Mouse (Mus musculus): ENCODE measurements around the gene Pitpnm2. TPM values are rescaled to one million over a fixed set of nuclear protein-coding genes. Genes with fewer than 3 reads are reported as not detected.

Pitpnm2 gene
- polyA plus RNA-seq, 1 experiment from 2014 or later: 6.0 TPM

- Histone ChIP-seq H3K27me3 (ENCODE audit: control insufficient read depth, insufficient read depth, low read length) (no peaks in the 10 kb centered on the region), H3K36me3 (ENCODE audit: control insufficient read depth, insufficient read depth, low read length) (peaks cover 7% of the 10 kb centered on the region; the same call in 1 of the 2 replicates), H3K4me1 (replicated peaks; ENCODE audit: control insufficient read depth, insufficient read depth, low read length) (peaks cover 14% of the 10 kb centered on the region), H3K27ac (ENCODE audit: low read depth, low read length) (peak overlapping the region; percentile 76), H3K4me3 (ENCODE audit: low read depth, low read length) (peak overlapping the region; percentile 92), H3K9ac (ENCODE audit: low read depth, low read length) (peak overlapping the region; percentile 95), H3K9me3 (ENCODE audit: control insufficient read depth, low read length) (no peaks in the 10 kb centered on the region), H3K4me2 (replicated peaks; ENCODE audit: low read depth, low read length) (peak overlapping the region; percentile 96)
- ATAC-seq (ENCODE audit: low FRiP score) (no peak), DNase-seq (ENCODE audit: low spot score) (no peak)
- 26% methylated on average over 7 of the region's 7 CpGs for WGBS
These were observed 134.0 kb downstream of the Pitpnm2 start for GRCm38 (mm10) chr5:124115531-124115930.

- H3K27ac ChIP-seq (ENCODE audit: low read depth, low read length): no peak overlapping the region
- WGBS: 93% methylated on average over 24 of the region's 24 CpGs
- no peak overlapping the region for H3K4me2 ChIP-seq (replicated peaks; ENCODE audit: low read depth, low read length)
- no peaks in the 10 kb centered on the region for H3K9me3 ChIP-seq (ENCODE audit: control insufficient read depth, low read length)
- no peaks in the 10 kb centered on the region for H3K27me3 ChIP-seq (ENCODE audit: control insufficient read depth, insufficient read depth, low read length)
- ATAC-seq (ENCODE audit: low FRiP score) (no peak), DNase-seq (ENCODE audit: low spot score) (no peak)
- no peak overlapping the region for H3K4me3 ChIP-seq (ENCODE audit: low read depth, low read length)
- H3K4me1 ChIP-seq (replicated peaks; ENCODE audit: control insufficient read depth, insufficient read depth, low read length): peaks cover 14% of the 10 kb centered on the region
- H3K36me3 ChIP-seq (ENCODE audit: control insufficient read depth, insufficient read depth, low read length): peaks cover 7% of the 10 kb centered on the region; the same call in 1 of the 2 replicates
- H3K9ac ChIP-seq (ENCODE audit: low read depth, low read length): no peak overlapping the region
These were observed 135.1 kb downstream of the Pitpnm2 start for GRCm38 (mm10) chr5:124114276-124115025.

DNA sequence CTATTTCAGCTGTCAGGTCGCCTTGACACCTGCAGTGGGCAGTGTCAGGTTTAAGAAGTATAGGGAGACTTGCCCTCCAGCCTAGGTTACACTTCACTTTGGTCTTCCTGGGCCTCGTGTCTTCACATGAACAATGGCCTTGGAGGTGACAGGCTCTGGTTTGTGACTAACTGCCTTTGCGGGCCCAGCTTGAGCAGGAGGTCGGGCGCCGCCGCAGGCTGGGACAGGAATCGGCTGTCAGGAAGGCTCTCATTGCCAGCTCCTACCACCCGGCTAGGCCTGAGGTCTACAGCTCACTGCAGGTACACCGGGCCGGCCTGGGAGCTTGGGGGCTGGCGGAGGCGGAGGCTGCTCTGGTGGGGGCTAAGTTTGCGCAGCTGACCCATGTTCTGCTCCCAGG is 136.5 kb downstream of the Pitpnm2 start:
- Histone ChIP-seq H3K9me3 (ENCODE audit: control insufficient read depth, low read length) (no peaks in the 10 kb centered on the region), H3K4me1 (replicated peaks; ENCODE audit: control insufficient read depth, insufficient read depth, low read length) (peaks cover 14% of the 10 kb centered on the region), H3K27ac (ENCODE audit: low read depth, low read length) (peak overlapping the region; percentile 47; the same call in 1 of the 2 replicates), H3K4me3 (ENCODE audit: low read depth, low read length) (peak overlapping the region; percentile 72), H3K4me2 (replicated peaks; ENCODE audit: low read depth, low read length) (peak overlapping the region; percentile 85), H3K9ac (ENCODE audit: low read depth, low read length) (peak overlapping the region; percentile 72), H3K27me3 (ENCODE audit: control insufficient read depth, insufficient read depth, low read length) (no peaks in the 10 kb centered on the region), H3K36me3 (ENCODE audit: control insufficient read depth, insufficient read depth, low read length) (0 out of 2 replicates have a peak, but pooled peaks cover 3% of the 10 kb centered on the region)
- ATAC-seq (ENCODE audit: low FRiP score) (no peak), DNase-seq (ENCODE audit: low spot score) (peak; percentile 68)
- WGBS: 23% methylated on average over 14 of the region's 14 CpGs

- Histone ChIP-seq H3K9me3 (ENCODE audit: control insufficient read depth, low read length) (no peaks in the 10 kb centered on the region), H3K4me3 (ENCODE audit: low read depth, low read length) (peak overlapping the region; percentile 72), H3K9ac (ENCODE audit: low read depth, low read length) (peak overlapping the region; percentile 72), H3K27me3 (ENCODE audit: control insufficient read depth, insufficient read depth, low read length) (no peaks in the 10 kb centered on the region), H3K4me1 (replicated peaks; ENCODE audit: control insufficient read depth, insufficient read depth, low read length) (peaks cover 14% of the 10 kb centered on the region), H3K4me2 (replicated peaks; ENCODE audit: low read depth, low read length) (peak overlapping the region; percentile 85), H3K36me3 (ENCODE audit: control insufficient read depth, insufficient read depth, low read length) (no peaks in the 10 kb centered on the region), H3K27ac (ENCODE audit: low read depth, low read length) (peak overlapping the region; percentile 47)
- ATAC-seq (ENCODE audit: low FRiP score) (no peak), DNase-seq (ENCODE audit: low spot score) (no peak)
- 3% methylated on average over 18 of the region's 18 CpGs for WGBS
These were observed 137.0 kb downstream of the Pitpnm2 start for GRCm38 (mm10) chr5:124112531-124112930.

- Histone ChIP-seq H3K4me1 (replicated peaks; ENCODE audit: control insufficient read depth, insufficient read depth, low read length) (peaks cover 11% of the 10 kb centered on the region), H3K4me3 (ENCODE audit: low read depth, low read length) (peak within 1 kb of the TSS; percentile 72), H3K9ac (ENCODE audit: low read depth, low read length) (peak within 1 kb of the TSS; percentile 72), H3K9me3 (ENCODE audit: control insufficient read depth, low read length) (no peaks in the 10 kb centered on the region), H3K27me3 (ENCODE audit: control insufficient read depth, insufficient read depth, low read length) (no peaks in the 10 kb centered on the region), H3K36me3 (ENCODE audit: control insufficient read depth, insufficient read depth, low read length) (no peaks in the 10 kb centered on the region), H3K27ac (ENCODE audit: low read depth, low read length) (peak within 1 kb of the TSS; percentile 71), H3K4me2 (replicated peaks; ENCODE audit: low read depth, low read length) (peak within 1 kb of the TSS; percentile 85)
- DNase-seq (ENCODE audit: low spot score) (peak; percentile 97), ATAC-seq (ENCODE audit: low FRiP score) (peak; percentile 97)
- under 1% methylated on average over 66 of the region's 66 CpGs for WGBS
These were observed 137.6 kb downstream of the Pitpnm2 start, which contains the start of gene Ogfod2 for GRCm38 (mm10) chr5:124111742-124112497. Ogfod2 (plus strand) TSS chr5:124112297.

DNA sequence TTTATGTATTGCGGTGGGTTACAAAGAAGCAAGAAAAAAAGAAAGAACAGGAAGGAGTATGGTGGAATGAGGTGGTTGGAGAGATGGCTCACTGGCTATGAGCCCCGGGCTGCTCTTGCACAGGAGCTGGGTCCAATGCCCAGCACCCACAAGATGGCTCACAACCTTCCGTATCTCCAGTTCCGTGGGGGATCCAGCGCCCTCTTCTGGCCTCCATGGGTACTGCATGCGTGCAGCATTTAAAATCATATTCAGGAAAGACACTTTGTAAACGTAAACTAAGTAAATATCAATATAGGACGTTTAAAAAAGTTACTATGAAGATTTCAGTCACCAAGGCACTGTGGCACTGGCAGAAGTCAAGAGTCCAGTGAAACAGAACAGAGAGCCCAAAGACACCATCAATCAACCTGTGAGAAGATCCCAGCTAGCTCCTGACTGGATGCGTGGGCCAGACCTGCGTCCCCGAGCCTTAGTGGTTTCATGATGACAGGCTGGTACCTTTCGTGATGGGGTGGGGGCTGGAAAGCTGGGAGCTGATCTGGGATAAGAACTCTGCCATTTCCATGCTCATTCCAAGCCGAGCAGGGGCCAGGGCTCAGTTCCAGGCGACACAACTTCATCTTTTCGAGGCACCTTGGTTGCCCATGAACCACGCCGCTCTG is 138.4 kb downstream of the Pitpnm2 start:
- no peaks in the 10 kb centered on the region for H3K36me3 ChIP-seq (ENCODE audit: control insufficient read depth, insufficient read depth, low read length)
- peak overlapping the region; percentile 72 for H3K9ac ChIP-seq (ENCODE audit: low read depth, low read length)
- peak overlapping the region; percentile 85 for H3K4me2 ChIP-seq (replicated peaks; ENCODE audit: low read depth, low read length)
- H3K4me1 ChIP-seq (replicated peaks; ENCODE audit: control insufficient read depth, insufficient read depth, low read length): peaks cover 7% of the 10 kb centered on the region
- no peak for ATAC-seq (ENCODE audit: low FRiP score)
- H3K27me3 ChIP-seq (ENCODE audit: control insufficient read depth, insufficient read depth, low read length): no peaks in the 10 kb centered on the region
- H3K27ac ChIP-seq (ENCODE audit: low read depth, low read length): peak overlapping the region; percentile 71; the same call in 1 of the 2 replicates
- DNase-seq (ENCODE audit: low spot score): peak; percentile 61
- H3K4me3 ChIP-seq (ENCODE audit: low read depth, low read length): peak overlapping the region; percentile 72
- 29% methylated on average over 17 of the region's 17 CpGs for WGBS
- no peaks in the 10 kb centered on the region for H3K9me3 ChIP-seq (ENCODE audit: control insufficient read depth, low read length)

DNA sequence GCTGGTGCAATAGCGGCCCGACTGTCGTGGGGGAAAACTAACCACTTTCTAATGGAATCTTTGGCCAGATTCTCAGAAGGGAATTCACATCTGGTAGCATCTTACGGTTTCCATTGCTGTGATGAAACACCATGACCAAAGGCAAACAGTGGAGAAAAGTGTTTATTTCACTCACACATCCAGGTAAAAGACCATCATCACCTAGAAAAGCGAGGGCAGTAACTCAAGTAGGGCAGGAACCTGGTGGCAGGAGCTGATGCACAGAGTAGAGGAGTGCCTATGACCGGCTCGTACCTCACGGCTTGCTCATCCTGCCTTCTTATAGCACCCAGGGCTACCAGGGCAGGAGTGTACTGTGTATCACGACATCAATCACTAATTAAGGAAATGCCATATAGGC is 146.0 kb downstream of the Pitpnm2 start:
- Histone ChIP-seq H3K27me3 (ENCODE audit: control insufficient read depth, insufficient read depth, low read length) (no peaks in the 10 kb centered on the region), H3K9me3 (ENCODE audit: control insufficient read depth, low read length) (no peaks in the 10 kb centered on the region), H3K36me3 (ENCODE audit: control insufficient read depth, insufficient read depth, low read length) (no peaks in the 10 kb centered on the region), H3K27ac (ENCODE audit: low read depth, low read length) (no peak overlapping the region), H3K4me1 (replicated peaks; ENCODE audit: control insufficient read depth, insufficient read depth, low read length) (no peaks in the 10 kb centered on the region), H3K4me2 (replicated peaks; ENCODE audit: low read depth, low read length) (no peak overlapping the region), H3K4me3 (ENCODE audit: low read depth, low read length) (no peak overlapping the region), H3K9ac (ENCODE audit: low read depth, low read length) (no peak overlapping the region)
- 92% methylated on average over 9 of the region's 9 CpGs for WGBS
- DNase-seq (ENCODE audit: low spot score): no peak
- no peak for ATAC-seq (ENCODE audit: low FRiP score)

GRCm38 (mm10) chr5:124103020-124103419 is 146.5 kb downstream of the Pitpnm2 start:
- no peaks in the 10 kb centered on the region for H3K9me3 ChIP-seq (ENCODE audit: control insufficient read depth, low read length)
- DNase-seq (ENCODE audit: low spot score) (no peak), ATAC-seq (ENCODE audit: low FRiP score) (no peak)
- no peak overlapping the region for H3K9ac ChIP-seq (ENCODE audit: low read depth, low read length)
- H3K4me1 ChIP-seq (replicated peaks; ENCODE audit: control insufficient read depth, insufficient read depth, low read length): no peaks in the 10 kb centered on the region
- no peaks in the 10 kb centered on the region for H3K36me3 ChIP-seq (ENCODE audit: control insufficient read depth, insufficient read depth, low read length)
- H3K27me3 ChIP-seq (ENCODE audit: control insufficient read depth, insufficient read depth, low read length): no peaks in the 10 kb centered on the region
- no peak overlapping the region for H3K27ac ChIP-seq (ENCODE audit: low read depth, low read length)
- no peak overlapping the region for H3K4me2 ChIP-seq (replicated peaks; ENCODE audit: low read depth, low read length)
- H3K4me3 ChIP-seq (ENCODE audit: low read depth, low read length): no peak overlapping the region
- WGBS: 83% methylated on average over 3 of the region's 3 CpGs
